Mouse (Mus musculus): ENCODE data around the gene Ubac2. TPM values are rescaled to one million over a fixed set of nuclear protein-coding genes. Genes with fewer than 3 reads are reported as not detected.
"Not testable (repeated sequence)": the region's sequence is repeated elsewhere in the genome, so short reads cannot be mapped to it uniquely, and the experiment has no call there.

Ubac2 gene
- 29.4 and 33.2 TPM in 2 replicates for total RNA-seq (2021)
- long read RNA-seq, transcript Ubac2-201 (9 exons, 2,139 nt): major isoform, 40 of 57 reads
- long read RNA-seq, partial matches to known transcripts: 8 of 57 reads
- long read RNA-seq, other reads (novel, unspliced or antisense): 9 of 57 reads

- peak; percentile 99 for DNase-seq
Observed at GRCm38 (mm10) chr14:121878176-121878858, at the start of gene Ubac2. Ubac2 (plus strand) TSS chr14:121878620.

- no peak for DNase-seq
Observed at GRCm38 (mm10) chr14:121829816-121830442, 48.5 kb upstream of the Ubac2 start.

GRCm38 (mm10) chr14:121833001-121833520 lies 45.4 kb upstream of the Ubac2 start:
- DNase-seq: no peak

GRCm38 (mm10) chr14:121838161-121838560 lies 40.3 kb upstream of the Ubac2 start:
- DNase-seq: no peak

GRCm38 (mm10) chr14:121840217-121840616 lies 38.2 kb upstream of the Ubac2 start:
- DNase-seq: no peak

- DNase-seq: no peak
Observed at GRCm38 (mm10) chr14:121844486-121844885, 33.9 kb upstream of the Ubac2 start.

GRCm38 (mm10) chr14:121851231-121851630 lies 27.2 kb upstream of the Ubac2 start:
- no peak for DNase-seq

GRCm38 (mm10) chr14:121852531-121852930 lies 25.9 kb upstream of the Ubac2 start:
- no peak for DNase-seq

- peak; percentile 65 for DNase-seq
Observed at GRCm38 (mm10) chr14:121865162-121865561, 13.3 kb upstream of the Ubac2 start.

GRCm38 (mm10) chr14:121866574-121866973 lies 11.8 kb upstream of the Ubac2 start:
- no peak for DNase-seq

- DNase-seq: no peak
Observed at GRCm38 (mm10) chr14:121869111-121869510, 9.3 kb upstream of the Ubac2 start.

GRCm38 (mm10) chr14:121872760-121873159 lies 5.7 kb upstream of the Ubac2 start:
- DNase-seq: no peak

GRCm38 (mm10) chr14:121873172-121873571 lies 5.2 kb upstream of the Ubac2 start:
- DNase-seq: no peak

- DNase-seq: no peak
Observed at GRCm38 (mm10) chr14:121873646-121874045, 4.8 kb upstream of the Ubac2 start.

GRCm38 (mm10) chr14:121876190-121876589 lies 2.2 kb upstream of the Ubac2 start:
- DNase-seq: not testable (repeated sequence)

- DNase-seq: no peak
Observed at GRCm38 (mm10) chr14:121876860-121877259, 1.6 kb upstream of the Ubac2 start.

GRCm38 (mm10) chr14:121877640-121878039 lies 780 bp upstream of the Ubac2 start:
- no peak for DNase-seq

- no peak for DNase-seq
Observed at GRCm38 (mm10) chr14:121878859-121879206, 413 bp downstream of the Ubac2 start.

- DNase-seq: no peak
Observed at GRCm38 (mm10) chr14:121879266-121879840, 933 bp downstream of the Ubac2 start.

GRCm38 (mm10) chr14:121881211-121881610 lies 2.8 kb downstream of the Ubac2 start:
- no peak for DNase-seq

GRCm38 (mm10) chr14:121884150-121884797 lies 5.9 kb downstream of the Ubac2 start:
- DNase-seq: peak; percentile 18

GRCm38 (mm10) chr14:121893747-121894146 lies 15.3 kb downstream of the Ubac2 start:
- no peak for DNase-seq
